Comparison of ENCODE assay signal across 11 mouse cellular contexts in the genomic region with DNA sequence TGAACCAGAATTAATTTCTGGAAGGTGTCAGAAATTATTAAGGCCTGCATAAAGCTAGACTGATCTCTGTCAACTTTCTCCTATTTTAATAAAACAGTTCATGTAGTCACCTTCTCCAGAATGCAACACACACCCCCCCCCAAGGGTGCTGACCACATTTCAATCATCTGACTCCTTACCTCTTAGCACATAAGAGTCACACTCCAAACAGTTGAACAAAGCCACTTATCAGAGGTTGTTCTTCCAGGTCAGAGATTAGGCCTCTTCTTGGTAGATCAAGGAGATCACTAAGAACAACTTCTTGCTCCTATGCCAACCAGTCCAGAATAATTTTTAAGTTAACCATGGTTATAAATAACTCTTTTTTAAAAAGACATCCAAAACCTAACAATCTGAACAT.
"Had no signal": no experiment of that assay in that cellular context is flagged by ENCODE, and none has a peak within 500 bp of the region (broad histone marks: within the 10 kb centered on the region; RNA-seq: fewer than 3 reads in every experiment).

No protein-coding gene starts in this region.

- ATAC-seq: intestine, embryonic 15.5 days; liver, embryonic 12.5 days; midbrain, embryonic 13.5 days; midbrain, embryonic 16.5 days had no signal

- DNase-seq: kidney, adult 11 months; kidney, adult 8-10 months; kidney, postnatal 10 days; kidney, postnatal 36 days; liver; lung, embryonic 14.5 days; thymus, postnatal 25 days had no signal
